Mouse (Mus musculus): ENCODE measurements around the gene Gm3159. TPM values are rescaled to one million over a fixed set of nuclear protein-coding genes. Genes with fewer than 3 reads are reported as not detected.

Gene Gm3159
- polyA plus RNA-seq (2017; shearing (Covaris generic)): under 1 TPM in 1 of 2 experiments, not detected in 1; 0.19 TPM

GRCm38 (mm10) chr14:4397226-4397625 lies at the start of gene Gm3159:
Gene Gm3159, plus strand, starts transcription at chr14:4397526.

GRCm38 (mm10) chr14:4414965-4415835 lies 17.9 kb downstream of the Gm3159 start, which contains the start of gene Gm3164:
Gene Gm3164, plus strand, starts transcription at chr14:4415448.

GRCm38 (mm10) chr14:4430692-4431091 lies 33.4 kb downstream of the Gm3159 start, which contains the start of gene Gm3173:
Gene Gm3173, plus strand, starts transcription at chr14:4430992.

Other genes starting within 250 kb of the Gm3159 start
- 1 to 10 TPM in 1 of 2 experiments, under 1 TPM in 1; 0.23 to 1.1 TPM for gene Gm3127, start 232.5 kb upstream of the Gm3159 start, polyA plus RNA-seq (2017; shearing (Covaris generic))
- 1 to 10 TPM; 1.4 to 5.7 TPM for gene Gm2974, start 214.9 kb upstream of the Gm3159 start, polyA plus RNA-seq (2017; shearing (Covaris generic))
- gene Gm3138, start 147.9 kb upstream of the Gm3159 start, polyA plus RNA-seq (2017; shearing (Covaris generic)): not detected
- not detected for gene Gm3149, start 80.2 kb upstream of the Gm3159 start, polyA plus RNA-seq (2017; shearing (Covaris generic))
- 10 to 100 TPM in 1 of 2 experiments, 1 to 10 TPM in 1; 5.2 to 13.2 TPM for gene 2610042L04Rik, start 62.8 kb upstream of the Gm3159 start, polyA plus RNA-seq (2017; shearing (Covaris generic))
- gene Gm3164, start 17.9 kb downstream of the Gm3159 start, polyA plus RNA-seq (2017; shearing (Covaris generic)): 1 to 10 TPM; 2.4 to 8.1 TPM
- gene Gm3173, start 33.5 kb downstream of the Gm3159 start, polyA plus RNA-seq (2017; shearing (Covaris generic)): 1 to 10 TPM; 1.7 to 5.1 TPM
- under 1 TPM; 0.14 to 0.59 TPM for gene Gm3182, start 84.2 kb downstream of the Gm3159 start, polyA plus RNA-seq (2017; shearing (Covaris generic))
- gene Gm3047, start 157.9 kb downstream of the Gm3159 start, polyA plus RNA-seq (2017; shearing (Covaris generic)): not detected
- under 1 TPM; 0.08 to 0.40 TPM for gene Gm8159, start 234.8 kb downstream of the Gm3159 start, polyA plus RNA-seq (2017; shearing (Covaris generic))